Mouse (Mus musculus) liver, postnatal 0 days (tissue): ENCODE measurements around the gene Adgre4.

ENCODE experiments used
- CTCF ChIP-seq: sonication (generic); IDR thresholded peaks from 2 replicates; pipeline ENCODE4 v1.5.1; 2016; ENCODE audit warnings: antibody characterized with exemption, low read depth
- EP300 ChIP-seq: IDR thresholded peaks from 2 replicates; pipeline ENCODE4 v1.6.1; 2016; ENCODE audit warnings: antibody characterized with exemption, low read depth, mild to moderate bottlenecking

GRCm38 (mm10) chr17:55749786-55750185, at the start of gene Adgre4:
- TF ChIP-seq EP300 (no peak), CTCF (no peak)
